12 mouse cellular contexts compared by ENCODE assay signal in genomic region chr1:135671956-135672355, GRCm38 (mm10). TPM values are rescaled to one million over a fixed set of nuclear protein-coding genes. Genes with fewer than 3 reads are reported as not detected.
A peak's percentile ranks its signal among the peaks of the same experiment; 100 is the strongest.
DNase-seq lines count a peak whose midpoint lies in the region; ATAC-seq and TF ChIP-seq lines count a peak whose summit lies in the region.
"Had no signal": no experiment of that assay in that cellular context is flagged by ENCODE, and none has a peak within 500 bp of the region (broad histone marks: within the 10 kb centered on the region; RNA-seq: fewer than 3 reads in every experiment).

No protein-coding gene starts in this region.

- H3K4me2 ChIP-seq in intestine, postnatal 0 days (replicated peaks; ENCODE audit: low read depth), result no peak overlapping the region
- H3K4me2 ChIP-seq in intestine, embryonic 16.5 days (ENCODE audit: low read depth, low read length), result no peak overlapping the region
- no peak overlapping the region for H3K4me2 ChIP-seq in heart, embryonic 12.5 days
- no peak overlapping the region for H3K4me2 ChIP-seq in limb, embryonic 15.5 days
- H3K4me2 ChIP-seq: intestine, embryonic 15.5 days had no signal

- TF ChIP-seq CTCF in intestine, postnatal 0 days (IDR thresholded peaks at IDR 0.05; ENCODE audit: low read depth), result 0 out of 2 replicates have a peak, but pooled peaks have one; percentile 12

- H3K9me3 ChIP-seq in intestine, postnatal 0 days (ENCODE audit: control insufficient read depth), result no peaks in the 10 kb centered on the region
- H3K9me3 ChIP-seq in intestine, embryonic 16.5 days (ENCODE audit: control insufficient read depth, low read length), result no peaks in the 10 kb centered on the region
- no peaks in the 10 kb centered on the region for H3K9me3 ChIP-seq in heart, embryonic 12.5 days (replicated peaks)
- no peaks in the 10 kb centered on the region for H3K9me3 ChIP-seq in limb, embryonic 15.5 days
- H3K9me3 ChIP-seq: G1E; intestine, embryonic 15.5 days had no signal

- no peaks in the 10 kb centered on the region for H3K36me3 ChIP-seq in intestine, postnatal 0 days (ENCODE audit: control insufficient read depth, insufficient read depth)
- no peaks in the 10 kb centered on the region for H3K36me3 ChIP-seq in intestine, embryonic 16.5 days (ENCODE audit: control insufficient read depth, insufficient read depth, low read length)
- no peaks in the 10 kb centered on the region for H3K36me3 ChIP-seq in heart, embryonic 12.5 days
- H3K36me3 ChIP-seq in limb, embryonic 15.5 days, result no peaks in the 10 kb centered on the region
- H3K36me3 ChIP-seq: G1E; intestine, embryonic 15.5 days had no signal

- no peak overlapping the region for H3K9ac ChIP-seq in intestine, postnatal 0 days (ENCODE audit: low read depth, low read length)
- no peak overlapping the region for H3K9ac ChIP-seq in intestine, embryonic 16.5 days (ENCODE audit: low read depth, low read length)
- H3K9ac ChIP-seq in heart, embryonic 12.5 days, result 0 out of 2 replicates have a peak overlapping the region, but pooled peaks have one; percentile 31
- H3K9ac ChIP-seq in limb, embryonic 15.5 days, result no peak overlapping the region
- H3K9ac ChIP-seq: intestine, embryonic 15.5 days had no signal

- no peak overlapping the region for H3K27ac ChIP-seq in intestine, postnatal 0 days (ENCODE audit: low read depth, low read length)
- H3K27ac ChIP-seq in intestine, embryonic 16.5 days (ENCODE audit: low read length), result no peak overlapping the region
- H3K27ac ChIP-seq in heart, embryonic 12.5 days (ENCODE audit: poor library complexity, severe bottlenecking), result peak overlapping the region; percentile 64
- H3K27ac ChIP-seq in limb, embryonic 15.5 days, result peak overlapping the region; percentile 18; the same call in 1 of the 2 replicates
- H3K27ac ChIP-seq: intestine, embryonic 15.5 days had no signal

- ATAC-seq in intestine, postnatal 0 days, result no peak
- no peak for ATAC-seq in intestine, embryonic 16.5 days
- ATAC-seq in heart, embryonic 12.5 days (ENCODE audit: insufficient number of reproducible peaks, low FRiP score), result no peak
- no peak for ATAC-seq in limb, embryonic 15.5 days (ENCODE audit: insufficient number of reproducible peaks, low FRiP score, low TSS enrichment, low read depth)
- ATAC-seq: intestine, embryonic 15.5 days had no signal

- DNase-seq in adipocyte (ENCODE audit: low spot score), result peak; percentile 73
- no peak for DNase-seq in spleen, postnatal 36 days (ENCODE audit: low spot score in 2 of 2)
- DNase-seq in right cerebral cortex, adult 18-20 months, result no peak
- DNase-seq in left cerebral cortex, postnatal 10 days (ENCODE audit: extremely low spot score in 1 of 2, low spot score in 2 of 2), result no peak
- DNase-seq: right cerebral cortex, postnatal 14 days had no signal

- intact Hi-C loops in left cerebral cortex, postnatal 10 days (cut with DNase I), result loop anchor here (2.0 kb wide), 3 partner anchors 87 to 209 kb away; no protein-coding TSS in a partner anchor

- 0 out of 2 replicates have a peak, but pooled peaks cover 3% of the 10 kb centered on the region for H3K4me1 ChIP-seq in intestine, postnatal 0 days (replicated peaks; ENCODE audit: control insufficient read depth, insufficient read depth, low read length)
- peaks cover 22% of the 10 kb centered on the region for H3K4me1 ChIP-seq in intestine, embryonic 16.5 days (ENCODE audit: control insufficient read depth, insufficient read depth, low read length)
- peaks cover 81% of the 10 kb centered on the region for H3K4me1 ChIP-seq in heart, embryonic 12.5 days (replicated peaks)
- H3K4me1 ChIP-seq in limb, embryonic 15.5 days, result peaks cover 43% of the 10 kb centered on the region

- H3K27me3 ChIP-seq in intestine, postnatal 0 days (replicated peaks; ENCODE audit: control insufficient read depth, insufficient read depth, low read length), result no peaks in the 10 kb centered on the region
- no peaks in the 10 kb centered on the region for H3K27me3 ChIP-seq in intestine, embryonic 16.5 days (replicated peaks; ENCODE audit: control insufficient read depth, insufficient read depth, low read length)
- no peaks in the 10 kb centered on the region for H3K27me3 ChIP-seq in heart, embryonic 12.5 days (replicated peaks)
- no peaks in the 10 kb centered on the region for H3K27me3 ChIP-seq in limb, embryonic 15.5 days
- H3K27me3 ChIP-seq: intestine, embryonic 15.5 days had no signal

- no peak overlapping the region for H3K4me3 ChIP-seq in intestine, postnatal 0 days (ENCODE audit: low read depth, low read length)
- H3K4me3 ChIP-seq in intestine, embryonic 16.5 days (ENCODE audit: low read length), result no peak overlapping the region
- H3K4me3 ChIP-seq in heart, embryonic 12.5 days, result no peak overlapping the region
- H3K4me3 ChIP-seq in limb, embryonic 15.5 days, result no peak overlapping the region
- H3K4me3 ChIP-seq: erythroblast, embryonic 14.5 days; intestine, embryonic 15.5 days had no signal

- WGBS in intestine, postnatal 0 days, result 58% methylated on average over 8 of the region's 8 CpGs
- WGBS in intestine, embryonic 16.5 days, result 57% methylated on average over 8 of the region's 8 CpGs
- 45% methylated on average over 8 of the region's 8 CpGs for WGBS in heart, embryonic 12.5 days
- WGBS in limb, embryonic 15.5 days, result 60% methylated on average over 8 of the region's 8 CpGs

RNA-seq across cellular contexts. Expression of gene Csrp1, which starts 47.9 kb away (rescaled TPM):
- 284 and 285 TPM in 2 replicates for polyA plus RNA-seq in intestine, postnatal 0 days (2015; fragmentation: Nextera tagmentation; extraction: Ambion mirVana)
- 215 TPM in 2 replicates for polyA plus RNA-seq in intestine, embryonic 16.5 days (2015; fragmentation: Nextera tagmentation; extraction: Ambion mirVana)
- 266 and 270 TPM in 2 replicates for polyA plus RNA-seq in heart, embryonic 12.5 days (2016; fragmentation: Nextera tagmentation; extraction: Ambion mirVana)
- 89.7 and 104 TPM in 2 replicates for polyA plus RNA-seq in limb, embryonic 15.5 days (2015; fragmentation: Nextera tagmentation; extraction: Ambion mirVana)
- 10 to 100 TPM; 67.3 to 85.0 TPM for total RNA-seq in left cerebral cortex, postnatal 10 days (2021)

Comparison
In these comparisons a context has a peak if more than half of its experiments do, and no peak if none do; other contexts are left out.
1. H3K27ac ChIP-seq: peak in heart, embryonic 12.5 days (single experiment) and limb, embryonic 15.5 days (single experiment); none in intestine, postnatal 0 days (single experiment) and intestine, embryonic 16.5 days (single experiment).